Mouse (Mus musculus) cerebral cortex, adult 2 months (tissue): ENCODE results near the gene Rnaseh2c.

Source experiments
- WGBS: fragments of 180-500 bp; shearing (Covaris S2); methylation state at CpG from one replicate; pipeline ENCODE4 v1.1.7; 2018; 5-methylcytosine and 5-hydroxymethylcytosine counted together

The Rnaseh2c gene

GRCm38 (mm10) chr19:5572331-5573125, 29.1 kb upstream of the Rnaseh2c start:
- WGBS = 66% methylated on average over 19 of the region's 19 CpGs

- WGBS = 100% methylated on average over 1 of the region's 1 CpGs
These were observed 26.3 kb upstream of the Rnaseh2c start for GRCm38 (mm10) chr19:5575336-5575735.

GRCm38 (mm10) chr19:5579971-5580370, 21.7 kb upstream of the Rnaseh2c start:
- 86% methylated on average over 4 of the region's 4 CpGs for WGBS

- 87% methylated on average over 6 of the region's 6 CpGs for WGBS
These were observed 20.9 kb upstream of the Rnaseh2c start for GRCm38 (mm10) chr19:5580776-5581175.

- 71% methylated on average over 2 of the region's 2 CpGs for WGBS
These were observed 19.7 kb upstream of the Rnaseh2c start for GRCm38 (mm10) chr19:5581995-5582394.

- 78% methylated on average over 9 of the region's 9 CpGs for WGBS
These were observed 12.5 kb upstream of the Rnaseh2c start for GRCm38 (mm10) chr19:5589159-5589558.

- WGBS = 89% methylated on average over 6 of the region's 6 CpGs
These were observed 9.8 kb upstream of the Rnaseh2c start for GRCm38 (mm10) chr19:5591888-5592287.

- 86% methylated on average over 4 of the region's 4 CpGs for WGBS
These were observed 2.4 kb upstream of the Rnaseh2c start for GRCm38 (mm10) chr19:5599224-5599623.

- 77% methylated on average over 7 of the region's 7 CpGs for whole genome bisulfite sequencing
These were observed 2.0 kb downstream of the Rnaseh2c start for GRCm38 (mm10) chr19:5603664-5604063.

- 72% methylated on average over 7 of the region's 7 CpGs for WGBS
These were observed 3.5 kb downstream of the Rnaseh2c start for GRCm38 (mm10) chr19:5605126-5605525.

- 68% methylated on average over 8 of the region's 8 CpGs for WGBS
These were observed 4.5 kb downstream of the Rnaseh2c start for GRCm38 (mm10) chr19:5606196-5606595.

- 91% methylated on average over 26 of the region's 26 CpGs for WGBS
These were observed 6.2 kb downstream of the Rnaseh2c start for GRCm38 (mm10) chr19:5607705-5608410.

- WGBS = 95% methylated on average over 13 of the region's 13 CpGs
These were observed 7.0 kb downstream of the Rnaseh2c start for GRCm38 (mm10) chr19:5608707-5609106.

- WGBS = 30% methylated on average over 10 of the region's 10 CpGs
These were observed 7.5 kb downstream of the Rnaseh2c start for GRCm38 (mm10) chr19:5609171-5609546.

- 1% methylated on average over 55 of the region's 55 CpGs for WGBS
These were observed 8.1 kb downstream of the Rnaseh2c start, which contains the start of gene Kat5 for GRCm38 (mm10) chr19:5609547-5610404. TSS of gene Kat5 (minus strand) at chr19:5610237.

GRCm38 (mm10) chr19:5611973-5612372, 10.3 kb downstream of the Rnaseh2c start:
- 88% methylated on average over 1 of the region's 1 CpGs for WGBS

GRCm38 (mm10) chr19:5612762-5613411, 11.2 kb downstream of the Rnaseh2c start:
- WGBS = 78% methylated on average over 3 of the region's 3 CpGs

GRCm38 (mm10) chr19:5614953-5615352, 13.3 kb downstream of the Rnaseh2c start:
- WGBS = 40% methylated on average over 2 of the region's 2 CpGs

- 87% methylated on average over 4 of the region's 4 CpGs for WGBS
These were observed 18.3 kb downstream of the Rnaseh2c start for GRCm38 (mm10) chr19:5620007-5620406.

GRCm38 (mm10) chr19:5621884-5622283, 20.2 kb downstream of the Rnaseh2c start:
- 80% methylated on average over 5 of the region's 5 CpGs for WGBS

- 84% methylated on average over 8 of the region's 8 CpGs for whole genome bisulfite sequencing
These were observed 23.6 kb downstream of the Rnaseh2c start for GRCm38 (mm10) chr19:5625311-5625710.

GRCm38 (mm10) chr19:5632120-5632519, 30.4 kb downstream of the Rnaseh2c start:
- 85% methylated on average over 9 of the region's 9 CpGs for WGBS
